Mouse (Mus musculus): ENCODE measurements around the gene Cd300a. TPM values are rescaled to one million over a fixed set of nuclear protein-coding genes. Genes with fewer than 3 reads are reported as not detected.

The Cd300a gene
- polyA plus RNA-seq, 1 experiment from 2014 or later = 0.75 TPM

DNA sequence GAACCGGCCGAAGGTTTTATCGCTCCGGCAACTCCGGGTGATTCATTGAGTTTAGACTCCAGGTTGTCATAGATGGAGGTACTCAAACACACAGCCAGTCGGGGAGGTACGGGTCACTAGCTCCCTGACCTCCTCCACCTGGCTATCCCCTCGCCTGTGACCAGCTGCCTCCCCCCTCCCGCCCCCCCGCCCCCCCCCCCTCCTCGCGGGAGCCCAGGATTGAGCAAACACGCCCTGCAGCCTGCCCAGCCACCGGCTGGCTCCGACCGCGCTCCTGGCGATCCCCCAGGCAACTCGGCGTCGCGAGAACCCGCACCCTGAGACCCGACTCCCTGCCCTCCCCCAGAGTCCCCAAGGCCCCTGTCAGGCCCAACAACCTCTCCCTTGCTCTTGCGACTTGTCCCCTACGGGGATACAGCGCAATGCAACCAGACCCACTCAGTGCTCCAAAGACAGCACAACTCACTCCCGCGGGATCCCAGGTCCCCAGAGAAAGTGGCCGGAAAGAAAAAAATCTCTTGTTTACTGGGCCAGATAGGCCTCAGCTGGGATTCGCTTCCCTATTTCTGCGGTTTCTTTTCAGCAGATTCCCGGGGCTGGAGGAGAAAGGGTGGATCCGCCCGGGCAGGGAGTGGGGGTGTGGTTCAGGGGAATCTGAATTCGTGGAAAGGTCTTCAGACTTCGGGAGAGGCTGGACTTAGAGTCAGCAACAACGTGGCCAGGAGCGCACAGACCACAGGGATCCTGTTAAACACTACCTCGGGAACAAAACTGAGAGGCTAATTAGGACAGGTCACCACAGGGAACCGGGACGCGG, 39.2 kb upstream of the Cd300a start, which contains the start of gene Gprc5c:
TSS of gene Gprc5c (plus strand) at position 701 of the 817 bp plus-strand sequence.
- under 1% methylated on average over 34 of the region's 43 CpGs for WGBS
- Histone ChIP-seq H3K9me3 (ENCODE audit: low read depth, low read length) (no peaks in the 10 kb centered on the region), H3K27me3 (ENCODE audit: insufficient read depth, low read length) (no peaks in the 10 kb centered on the region), H3K4me3 (ENCODE audit: low read depth, low read length) (peak within 1 kb of the TSS; percentile 72), H3K9ac (peak within 1 kb of the TSS; percentile 81), H3K4me1 (ENCODE audit: insufficient read depth) (no peaks in the 10 kb centered on the region; the same call in 1 of the 2 replicates), H3K27ac (ENCODE audit: low read depth) (peak within 1 kb of the TSS; percentile 93), H3K36me3 (ENCODE audit: insufficient read depth) (no peaks in the 10 kb centered on the region), H3K4me2 (peak within 1 kb of the TSS; percentile 99)
- ATAC-seq (ENCODE audit: insufficient read depth) = peak; percentile 23; the same call in 1 of the 2 replicates
- peak; percentile 71 for DNase-seq
- no peak for TF ChIP-seq CTCF (IDR thresholded peaks at IDR 0.05; ENCODE audit: low read depth)

DNA sequence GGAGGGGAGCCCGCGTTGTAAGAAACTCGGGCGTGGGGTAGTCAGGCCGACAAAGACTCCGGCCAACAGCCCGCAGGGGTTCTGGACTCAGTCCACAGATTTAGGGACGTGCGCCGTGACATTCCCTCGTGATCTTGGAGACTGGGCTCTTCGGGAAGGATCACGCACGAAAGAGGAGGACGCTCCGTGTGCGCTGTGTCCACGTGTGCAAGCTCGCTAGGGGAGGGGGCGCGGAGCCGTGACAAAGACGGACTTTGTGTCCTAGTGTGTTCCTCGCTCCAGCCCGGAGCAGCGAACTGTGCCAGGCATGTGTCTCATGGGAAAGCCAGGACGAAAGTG, 38.6 kb upstream of the Cd300a start:
- Histone ChIP-seq H3K9me3 (ENCODE audit: low read depth, low read length) (no peaks in the 10 kb centered on the region), H3K9ac (peak overlapping the region; percentile 81), H3K27me3 (ENCODE audit: insufficient read depth, low read length) (no peaks in the 10 kb centered on the region), H3K4me3 (ENCODE audit: low read depth, low read length) (peak overlapping the region; percentile 72), H3K4me1 (ENCODE audit: insufficient read depth) (no peaks in the 10 kb centered on the region; the same call in 1 of the 2 replicates), H3K4me2 (peak overlapping the region; percentile 99), H3K27ac (ENCODE audit: low read depth) (peak overlapping the region; percentile 93), H3K36me3 (ENCODE audit: insufficient read depth) (no peaks in the 10 kb centered on the region)
- TF ChIP-seq CTCF (IDR thresholded peaks at IDR 0.05; ENCODE audit: low read depth) = no peak
- ATAC-seq (ENCODE audit: insufficient read depth) = peak; percentile 22
- DNase-seq = peak; percentile 53
- under 1% methylated on average over 27 of the region's 27 CpGs for WGBS

DNA sequence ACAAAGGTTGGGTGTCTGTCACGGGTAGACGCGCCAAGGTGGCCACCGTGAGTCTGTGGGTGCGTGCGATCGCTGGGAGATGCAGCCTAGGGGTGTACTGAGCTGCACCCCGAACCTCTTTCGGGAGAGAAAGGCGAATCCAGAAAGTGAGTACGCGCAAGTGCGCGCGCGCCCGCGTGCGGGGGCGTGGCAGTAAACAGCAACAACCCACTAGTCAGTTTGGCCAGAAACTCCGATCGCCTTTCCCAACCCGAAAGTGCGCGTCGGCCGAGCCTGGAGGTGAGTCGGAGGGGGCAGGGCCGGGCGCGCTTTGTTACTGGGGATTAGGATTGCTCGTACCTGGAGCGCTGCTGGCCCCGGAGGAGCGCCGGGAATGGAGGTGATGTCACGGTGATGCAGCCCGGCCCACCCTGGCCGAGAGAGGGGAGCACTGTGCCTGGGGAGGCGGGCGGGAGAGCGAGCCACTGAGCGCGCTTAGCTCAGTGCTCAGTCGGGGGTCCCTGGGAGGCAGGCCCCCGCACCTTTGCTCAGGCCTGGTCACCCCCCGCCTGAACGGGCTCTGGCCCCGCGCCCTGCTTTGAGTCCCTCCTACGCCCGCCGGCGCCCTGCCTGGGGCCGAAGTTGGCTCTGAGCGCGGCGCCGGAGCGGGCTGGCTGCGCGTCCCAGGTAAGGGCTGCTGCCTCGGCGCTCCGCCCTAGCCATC, 38.1 kb upstream of the Cd300a start:
- Histone ChIP-seq H3K27ac (ENCODE audit: low read depth) (peak overlapping the region; percentile 93), H3K4me1 (ENCODE audit: insufficient read depth) (no peaks in the 10 kb centered on the region; the same call in 1 of the 2 replicates), H3K4me3 (ENCODE audit: low read depth, low read length) (peak overlapping the region; percentile 72), H3K9me3 (ENCODE audit: low read depth, low read length) (no peaks in the 10 kb centered on the region), H3K9ac (peak overlapping the region; percentile 81), H3K36me3 (ENCODE audit: insufficient read depth) (no peaks in the 10 kb centered on the region), H3K4me2 (peak overlapping the region; percentile 99), H3K27me3 (ENCODE audit: insufficient read depth, low read length) (no peaks in the 10 kb centered on the region)
- TF ChIP-seq CTCF (IDR thresholded peaks at IDR 0.05; ENCODE audit: low read depth) = no peak
- peak; percentile 81 for DNase-seq
- peak; percentile 58 for ATAC-seq (ENCODE audit: insufficient read depth)
- under 1% methylated on average over 65 of the region's 65 CpGs for WGBS

GRCm38 (mm10) chr11:114852311-114853173, 37.3 kb upstream of the Cd300a start:
- Histone ChIP-seq H3K27me3 (ENCODE audit: insufficient read depth, low read length) (no peaks in the 10 kb centered on the region), H3K9ac (peak overlapping the region; percentile 81), H3K4me2 (peak overlapping the region; percentile 99), H3K27ac (ENCODE audit: low read depth) (peak overlapping the region; percentile 93), H3K36me3 (ENCODE audit: insufficient read depth) (no peaks in the 10 kb centered on the region), H3K9me3 (ENCODE audit: low read depth, low read length) (no peaks in the 10 kb centered on the region), H3K4me3 (ENCODE audit: low read depth, low read length) (peak overlapping the region; percentile 72), H3K4me1 (ENCODE audit: insufficient read depth) (no peaks in the 10 kb centered on the region; the same call in 1 of the 2 replicates)
- ATAC-seq (ENCODE audit: insufficient read depth) = peak; percentile 25; the same call in 1 of the 2 replicates
- peak; percentile 62 for DNase-seq
- no peak for TF ChIP-seq CTCF (IDR thresholded peaks at IDR 0.05; ENCODE audit: low read depth)
- WGBS = 1% methylated on average over 40 of the region's 40 CpGs

DNA sequence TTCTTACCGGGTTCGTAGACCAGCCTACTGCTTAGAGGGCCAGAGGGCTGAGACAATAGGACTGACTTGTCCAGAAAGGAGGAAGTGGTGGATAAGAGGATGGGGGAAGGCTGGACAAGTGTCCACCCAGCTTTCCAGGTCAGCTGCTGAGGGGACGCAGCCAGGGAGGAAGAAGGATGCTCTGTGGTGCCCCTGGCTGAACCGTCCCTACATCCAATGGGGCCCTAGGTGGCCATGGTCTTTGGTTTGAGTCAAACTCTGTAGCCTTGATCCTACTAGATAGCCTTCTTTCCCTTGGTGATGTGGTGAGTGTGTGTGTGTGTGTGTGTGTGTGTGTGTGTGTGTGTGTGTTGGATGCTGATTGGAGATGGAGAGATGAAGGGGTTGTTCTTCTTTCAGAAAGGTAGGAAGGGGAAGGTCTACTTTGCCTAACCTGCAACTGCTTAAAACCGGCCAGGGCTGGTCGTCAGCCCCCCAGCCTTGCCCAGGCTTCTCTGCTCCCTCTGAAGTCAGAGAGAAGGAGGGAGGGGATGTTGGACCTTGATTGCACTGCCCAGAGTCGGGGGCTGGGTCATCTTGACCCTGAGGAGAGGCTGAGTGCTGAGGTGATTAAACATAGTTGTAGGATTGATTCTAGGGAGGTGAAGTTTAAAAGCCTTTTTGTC, 36.5 kb upstream of the Cd300a start:
- H3K27me3 ChIP-seq (ENCODE audit: insufficient read depth, low read length) = no peaks in the 10 kb centered on the region
- no peaks in the 10 kb centered on the region for H3K9me3 ChIP-seq (ENCODE audit: low read depth, low read length)
- peak overlapping the region; percentile 93; the same call in 1 of the 2 replicates for H3K27ac ChIP-seq (ENCODE audit: low read depth)
- H3K36me3 ChIP-seq (ENCODE audit: insufficient read depth) = no peaks in the 10 kb centered on the region
- H3K4me1 ChIP-seq (ENCODE audit: insufficient read depth) = no peaks in the 10 kb centered on the region; the same call in 1 of the 2 replicates
- WGBS = 12% methylated on average over 7 of the region's 7 CpGs
- DNase-seq (no peak), ATAC-seq (ENCODE audit: insufficient read depth) (no peak)
- H3K9ac ChIP-seq = peak overlapping the region; percentile 81
- peak overlapping the region; percentile 72 for H3K4me3 ChIP-seq (ENCODE audit: low read depth, low read length)
- H3K4me2 ChIP-seq = peak overlapping the region; percentile 99
- TF ChIP-seq CTCF (IDR thresholded peaks at IDR 0.05; ENCODE audit: low read depth) = no peak

GRCm38 (mm10) chr11:114854581-114854980, 35.3 kb upstream of the Cd300a start:
- DNase-seq = no peak
- H3K4me2 ChIP-seq = peak overlapping the region; percentile 99; the same call in 1 of the 2 replicates
- H3K27ac ChIP-seq (ENCODE audit: low read depth) = no peak overlapping the region
- H3K36me3 ChIP-seq (ENCODE audit: insufficient read depth) = no peaks in the 10 kb centered on the region
- H3K4me1 ChIP-seq (ENCODE audit: insufficient read depth) = no peaks in the 10 kb centered on the region; the same call in 1 of the 2 replicates
- 65% methylated on average over 6 of the region's 6 CpGs for WGBS
- H3K9ac ChIP-seq = no peak overlapping the region
- H3K4me3 ChIP-seq (ENCODE audit: low read depth, low read length) = 0 out of 2 replicates have a peak overlapping the region, but pooled peaks have one; percentile 72
- H3K9me3 ChIP-seq (ENCODE audit: low read depth, low read length) = no peaks in the 10 kb centered on the region
- no peaks in the 10 kb centered on the region for H3K27me3 ChIP-seq (ENCODE audit: insufficient read depth, low read length)
- no peak for ATAC-seq (ENCODE audit: insufficient read depth)
- TF ChIP-seq CTCF (IDR thresholded peaks at IDR 0.05; ENCODE audit: low read depth) = no peak

Measured in lung, embryonic 14.5 days (tissue).